Mouse (Mus musculus) G1E (cell line): ENCODE measurements around the gene C1qa.

Source experiments
- CTCF ChIP-seq: IDR thresholded peaks from 2 replicates; pipeline ENCODE4 v1.5.1; 2012; ENCODE audit warnings: low read depth, low read length, inconsistent platforms, mixed read lengths
- GATA1 ChIP-seq: IDR thresholded peaks from 2 replicates; pipeline ENCODE4 v1.6.1; 2012; ENCODE audit warnings: borderline replicate concordance, low read length, inconsistent platforms, mixed read lengths
- TAL1 ChIP-seq: conservative IDR thresholded peaks from 2 replicates; pipeline ENCODE4 v1.6.1; 2012; ENCODE audit warnings: low read depth, low read length, inconsistent platforms, mixed read lengths

DNA sequence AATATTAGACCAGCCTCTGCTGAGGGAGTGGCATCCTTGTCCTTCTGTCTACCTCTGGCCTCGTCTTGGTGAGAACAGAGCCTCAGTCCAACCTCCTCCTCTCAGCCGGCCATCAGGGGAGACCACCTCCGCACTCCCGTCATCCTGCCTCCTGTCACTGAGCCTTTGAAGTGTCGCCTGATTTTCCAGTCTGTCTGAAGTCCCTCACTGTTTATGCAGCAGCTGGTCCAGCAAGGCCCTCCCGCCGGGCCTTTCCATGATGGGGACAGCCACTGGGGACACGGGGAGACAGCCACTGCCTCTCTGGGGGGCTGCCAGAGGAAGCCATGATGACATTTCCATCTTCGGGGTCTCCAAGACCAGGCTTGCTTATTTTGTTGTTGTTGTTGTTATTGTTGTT lies 14.2 kb upstream of the C1qa start:
- TF ChIP-seq GATA1 = no peak
- no peak for TF ChIP-seq CTCF
- TF ChIP-seq TAL1 = no peak
